Mouse (Mus musculus): ENCODE data around the gene Slc35b1. TPM values are rescaled to one million over a fixed set of nuclear protein-coding genes. Genes with fewer than 3 reads are reported as not detected.
A peak's percentile ranks its signal among the peaks of the same experiment; 100 is the strongest.

Gene Slc35b1
- 158 and 167 TPM in 2 replicates for polyA plus RNA-seq (2014; fragmentation: Nextera tagmentation; extraction: Ambion mirVana)

DNA sequence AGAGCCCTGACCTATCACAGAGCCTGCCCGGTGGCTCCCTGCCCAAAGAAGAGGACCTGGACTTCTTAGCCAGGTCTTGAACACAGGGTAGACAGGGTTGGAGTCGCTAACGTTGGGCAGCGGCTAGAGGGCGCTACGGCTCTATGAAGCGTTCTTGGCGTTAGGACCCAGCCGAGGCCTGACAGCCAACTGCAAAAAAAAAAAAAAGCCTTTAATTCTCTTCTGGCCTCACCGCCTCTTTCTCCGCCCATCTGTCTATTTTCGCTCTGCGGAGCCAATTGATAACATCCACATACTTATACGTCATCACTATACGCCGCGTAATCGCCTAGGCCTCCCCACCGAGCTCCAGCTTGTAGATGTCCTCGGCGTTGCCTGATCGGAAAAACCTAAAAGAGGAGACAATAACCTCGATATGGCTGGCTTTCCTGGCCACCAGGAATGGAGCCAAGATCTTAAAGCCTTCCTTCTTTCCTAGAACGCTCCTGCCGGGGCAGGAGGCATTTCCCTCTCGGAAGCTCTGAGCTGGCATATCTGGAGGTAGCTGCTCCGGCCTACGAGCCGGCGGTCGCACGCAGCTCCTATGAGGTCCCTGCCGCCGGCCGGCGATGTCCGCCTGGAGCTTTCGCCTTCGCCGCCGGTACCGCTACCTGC lies at the start of gene Slc35b1:
TSS of gene Slc35b1 (plus strand) at position 374 of the 654 bp plus-strand sequence.
- Histone ChIP-seq H3K27me3 (ENCODE audit: control insufficient read depth, insufficient read depth, low read length) (no peaks in the 10 kb centered on the region), H3K4me1 (ENCODE audit: control insufficient read depth, insufficient read depth, low read length) (peaks cover 12% of the 10 kb centered on the region), H3K4me3 (replicated peaks; ENCODE audit: low read depth, low read length) (peak within 1 kb of the TSS; percentile 91), H3K9ac (replicated peaks; ENCODE audit: low read length) (peak within 1 kb of the TSS; percentile 97), H3K9me3 (ENCODE audit: control insufficient read depth, low read length) (no peaks in the 10 kb centered on the region), H3K36me3 (ENCODE audit: control insufficient read depth, insufficient read depth, low read length) (peaks cover 32% of the 10 kb centered on the region), H3K4me2 (ENCODE audit: low read length) (peak within 1 kb of the TSS; percentile 69), H3K27ac (replicated peaks; ENCODE audit: low read depth, low read length) (peak within 1 kb of the TSS; percentile 91)
- DNase-seq (peak; percentile 99), ATAC-seq (ENCODE audit: low FRiP score, low TSS enrichment) (peak; percentile 95)
- WGBS = under 1% methylated on average over 42 of the region's 42 CpGs

DNA sequence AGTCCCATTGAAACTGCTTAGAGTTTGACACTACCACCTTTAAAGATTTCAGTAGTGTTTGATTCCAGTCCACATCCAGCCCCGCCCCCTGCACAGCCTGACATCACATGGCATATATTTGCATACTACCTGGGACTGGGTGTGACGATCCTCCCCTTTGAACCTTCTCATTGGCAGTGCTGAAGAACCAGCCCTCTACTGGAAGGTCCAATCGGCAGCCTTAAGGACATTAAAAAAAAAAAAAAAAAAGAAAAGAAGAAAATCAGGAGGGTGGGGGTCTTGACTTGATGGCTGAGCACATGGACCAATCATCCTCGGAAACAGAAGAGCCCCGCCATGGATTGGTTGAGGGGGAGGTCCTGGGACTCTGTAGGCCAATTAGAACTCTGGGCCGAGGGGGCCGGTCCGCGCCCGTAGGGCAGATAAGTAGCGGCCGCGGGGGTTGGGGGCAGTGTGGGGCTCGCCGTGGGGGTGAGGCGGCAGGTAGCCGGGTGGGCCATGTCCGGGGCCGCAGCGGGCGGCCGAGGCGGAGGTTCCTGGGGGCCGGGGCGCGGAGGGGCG lies 47.8 kb upstream of the Slc35b1 start, which contains the start of gene Fam117a:
TSS of gene Fam117a (plus strand) at position 451 of the 561 bp plus-strand sequence.
- peak within 1 kb of the TSS; percentile 80 for H3K4me3 ChIP-seq (replicated peaks; ENCODE audit: low read depth, low read length)
- no peaks in the 10 kb centered on the region for H3K36me3 ChIP-seq (ENCODE audit: control insufficient read depth, insufficient read depth, low read length)
- H3K9ac ChIP-seq (replicated peaks; ENCODE audit: low read length) = peak within 1 kb of the TSS; percentile 64
- H3K4me2 ChIP-seq (ENCODE audit: low read length) = peak within 1 kb of the TSS; percentile 98
- WGBS = 0% methylated on average over 20 of the region's 27 CpGs
- H3K27me3 ChIP-seq (ENCODE audit: control insufficient read depth, insufficient read depth, low read length) = peaks cover 13% of the 10 kb centered on the region
- ATAC-seq (ENCODE audit: low FRiP score, low TSS enrichment) (peak; percentile 96), DNase-seq (peak; percentile 92)
- H3K9me3 ChIP-seq (ENCODE audit: control insufficient read depth, low read length) = no peaks in the 10 kb centered on the region
- peaks cover 11% of the 10 kb centered on the region; the same call in 1 of the 2 replicates for H3K4me1 ChIP-seq (ENCODE audit: control insufficient read depth, insufficient read depth, low read length)
- H3K27ac ChIP-seq (replicated peaks; ENCODE audit: low read depth, low read length) = no peak within 1 kb of the TSS

DNA sequence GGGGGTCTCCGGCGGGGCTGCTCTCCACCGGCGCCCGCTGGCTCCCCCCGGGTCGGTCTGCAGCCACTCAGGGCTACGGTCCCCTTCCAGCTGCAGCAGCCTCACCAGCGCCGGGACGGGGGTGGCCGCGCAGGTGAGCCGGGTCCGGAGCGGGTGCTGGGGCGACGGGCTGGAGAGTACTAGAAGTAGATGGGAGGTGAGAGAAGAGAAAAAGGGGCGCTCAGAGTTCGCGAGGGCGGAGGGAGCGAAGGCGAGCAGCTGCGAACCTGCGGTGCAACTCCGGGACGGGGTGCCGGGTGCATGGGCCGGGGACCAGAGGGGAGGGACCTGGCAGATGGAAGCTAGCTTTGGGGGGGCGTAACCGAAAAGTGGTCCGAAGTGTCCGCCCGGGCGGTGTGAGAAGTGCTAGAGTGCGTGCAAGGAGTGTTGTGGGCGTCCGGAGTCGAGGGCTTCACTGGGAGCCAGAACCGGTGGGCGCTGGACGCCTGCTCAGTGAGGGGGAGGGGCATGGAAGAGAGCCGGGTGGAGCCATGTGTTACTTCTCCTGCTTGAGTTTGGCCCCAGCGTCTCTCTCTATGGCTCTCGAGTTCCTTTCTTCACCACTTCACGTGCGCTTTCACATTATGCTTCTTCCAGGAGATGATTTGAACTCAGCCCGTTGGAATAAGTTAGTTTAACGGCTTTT lies 47.2 kb upstream of the Slc35b1 start:
- under 1% methylated on average over 50 of the region's 50 CpGs for WGBS
- ATAC-seq (ENCODE audit: low FRiP score, low TSS enrichment) = peak; percentile 75
- Histone ChIP-seq H3K9ac (replicated peaks; ENCODE audit: low read length) (peak overlapping the region; percentile 64), H3K27me3 (ENCODE audit: control insufficient read depth, insufficient read depth, low read length) (peaks cover 13% of the 10 kb centered on the region), H3K4me2 (ENCODE audit: low read length) (peak overlapping the region; percentile 98), H3K9me3 (ENCODE audit: control insufficient read depth, low read length) (no peaks in the 10 kb centered on the region), H3K27ac (replicated peaks; ENCODE audit: low read depth, low read length) (no peak overlapping the region), H3K4me3 (replicated peaks; ENCODE audit: low read depth, low read length) (peak overlapping the region; percentile 80), H3K4me1 (ENCODE audit: control insufficient read depth, insufficient read depth, low read length) (peaks cover 11% of the 10 kb centered on the region; the same call in 1 of the 2 replicates), H3K36me3 (ENCODE audit: control insufficient read depth, insufficient read depth, low read length) (no peaks in the 10 kb centered on the region)
- DNase-seq = peak; percentile 74

DNA sequence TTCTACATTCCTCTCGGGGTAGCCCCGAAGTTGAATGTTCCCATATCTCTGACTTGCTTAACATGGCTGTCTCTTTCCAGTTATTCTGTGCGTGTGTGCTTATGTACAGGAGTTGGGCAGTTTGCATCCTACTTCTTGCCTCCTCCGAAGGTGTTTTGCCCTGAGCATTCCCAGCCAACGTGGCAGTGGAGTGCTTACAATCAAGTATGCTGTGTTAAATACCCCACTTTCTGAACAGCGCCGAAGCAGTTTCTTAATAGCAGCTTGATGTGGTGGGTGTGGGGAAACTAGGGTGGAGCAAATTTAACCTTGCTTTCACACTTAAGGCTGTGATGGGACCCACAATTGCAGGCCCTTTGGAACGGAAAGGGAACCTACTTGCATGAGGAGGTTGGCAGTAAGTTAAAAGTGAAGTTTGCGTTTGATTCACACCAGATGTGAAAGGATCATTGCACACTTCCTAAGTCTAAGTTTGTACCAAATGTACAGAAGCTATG lies 46.6 kb upstream of the Slc35b1 start:
- Histone ChIP-seq H3K27ac (replicated peaks; ENCODE audit: low read depth, low read length) (no peak overlapping the region), H3K4me1 (ENCODE audit: control insufficient read depth, insufficient read depth, low read length) (peaks cover 11% of the 10 kb centered on the region; the same call in 1 of the 2 replicates), H3K27me3 (ENCODE audit: control insufficient read depth, insufficient read depth, low read length) (peaks cover 13% of the 10 kb centered on the region), H3K36me3 (ENCODE audit: control insufficient read depth, insufficient read depth, low read length) (no peaks in the 10 kb centered on the region), H3K4me3 (replicated peaks; ENCODE audit: low read depth, low read length) (peak overlapping the region; percentile 80), H3K9me3 (ENCODE audit: control insufficient read depth, low read length) (no peaks in the 10 kb centered on the region), H3K9ac (replicated peaks; ENCODE audit: low read length) (no peak overlapping the region; the same call in 1 of the 2 replicates), H3K4me2 (ENCODE audit: low read length) (peak overlapping the region; percentile 98)
- no peak for DNase-seq
- WGBS = 36% methylated on average over 9 of the region's 9 CpGs
- no peak for ATAC-seq (ENCODE audit: low FRiP score, low TSS enrichment)

DNA sequence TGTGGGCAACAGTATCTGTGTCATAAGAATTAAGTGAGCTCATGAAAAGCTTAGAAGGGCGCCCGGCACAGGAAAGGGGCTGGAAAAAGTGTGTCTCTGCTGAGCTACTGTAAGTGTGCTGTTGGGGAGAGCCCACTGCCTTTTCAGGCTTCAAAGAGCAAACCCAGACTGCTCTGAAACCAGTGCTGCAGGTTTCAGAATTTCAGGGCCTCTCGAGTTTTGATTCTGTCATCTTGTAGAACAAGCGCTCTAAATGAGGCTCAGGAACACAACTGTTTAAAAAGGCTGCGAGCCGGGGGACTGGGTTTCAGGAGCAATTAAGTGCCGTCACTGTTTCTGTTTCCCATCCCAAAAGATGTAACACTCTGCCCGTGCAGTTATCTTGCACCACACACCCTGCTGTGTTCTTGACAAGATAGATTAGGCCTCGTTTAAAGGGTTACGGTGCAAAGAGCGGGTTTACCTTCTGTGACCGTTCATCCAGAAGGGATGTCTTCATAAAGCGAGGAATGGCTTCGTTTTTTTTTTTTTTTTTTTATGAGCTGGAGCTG lies 44.9 kb upstream of the Slc35b1 start:
- H3K27me3 ChIP-seq (ENCODE audit: control insufficient read depth, insufficient read depth, low read length) = peaks cover 13% of the 10 kb centered on the region
- H3K27ac ChIP-seq (replicated peaks; ENCODE audit: low read depth, low read length) = no peak overlapping the region
- no peaks in the 10 kb centered on the region for H3K9me3 ChIP-seq (ENCODE audit: control insufficient read depth, low read length)
- peak overlapping the region; percentile 32; the same call in 1 of the 2 replicates for H3K9ac ChIP-seq (replicated peaks; ENCODE audit: low read length)
- DNase-seq (peak; percentile 21), ATAC-seq (ENCODE audit: low FRiP score, low TSS enrichment) (no peak)
- no peak overlapping the region for H3K4me2 ChIP-seq (ENCODE audit: low read length)
- 20% methylated on average over 14 of the region's 14 CpGs for WGBS
- peaks cover 11% of the 10 kb centered on the region; the same call in 1 of the 2 replicates for H3K4me1 ChIP-seq (ENCODE audit: control insufficient read depth, insufficient read depth, low read length)
- H3K36me3 ChIP-seq (ENCODE audit: control insufficient read depth, insufficient read depth, low read length) = no peaks in the 10 kb centered on the region
- H3K4me3 ChIP-seq (replicated peaks; ENCODE audit: low read depth, low read length) = no peak overlapping the region

DNA sequence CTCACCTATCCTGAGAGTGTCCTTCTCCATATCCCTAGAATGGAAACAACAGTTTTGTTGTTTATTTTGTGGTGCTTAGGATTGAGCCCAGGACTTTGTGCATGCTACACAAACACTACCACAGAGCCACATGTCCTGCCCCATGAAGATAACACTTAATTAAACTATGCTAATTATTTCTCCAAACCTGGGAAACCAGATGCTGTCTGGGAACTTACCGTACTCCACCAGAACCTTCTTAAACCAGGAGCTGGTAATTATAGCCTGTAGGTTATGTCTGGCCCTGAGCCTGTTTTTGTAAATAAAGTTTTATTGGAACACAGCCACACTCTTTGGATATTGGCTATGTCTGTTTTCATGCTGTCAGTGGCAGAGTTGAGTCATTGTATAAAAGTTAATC lies 44.2 kb upstream of the Slc35b1 start:
- Histone ChIP-seq H3K9ac (replicated peaks; ENCODE audit: low read length) (no peak overlapping the region), H3K4me2 (ENCODE audit: low read length) (no peak overlapping the region), H3K4me3 (replicated peaks; ENCODE audit: low read depth, low read length) (no peak overlapping the region), H3K36me3 (ENCODE audit: control insufficient read depth, insufficient read depth, low read length) (no peaks in the 10 kb centered on the region), H3K9me3 (ENCODE audit: control insufficient read depth, low read length) (no peaks in the 10 kb centered on the region), H3K27me3 (ENCODE audit: control insufficient read depth, insufficient read depth, low read length) (peaks cover 13% of the 10 kb centered on the region), H3K4me1 (ENCODE audit: control insufficient read depth, insufficient read depth, low read length) (peaks cover 11% of the 10 kb centered on the region; the same call in 1 of the 2 replicates), H3K27ac (replicated peaks; ENCODE audit: low read depth, low read length) (no peak overlapping the region)
- ATAC-seq (ENCODE audit: low FRiP score, low TSS enrichment) (no peak), DNase-seq (no peak)
- WGBS = 67% methylated on average over 1 of the region's 1 CpGs

DNA sequence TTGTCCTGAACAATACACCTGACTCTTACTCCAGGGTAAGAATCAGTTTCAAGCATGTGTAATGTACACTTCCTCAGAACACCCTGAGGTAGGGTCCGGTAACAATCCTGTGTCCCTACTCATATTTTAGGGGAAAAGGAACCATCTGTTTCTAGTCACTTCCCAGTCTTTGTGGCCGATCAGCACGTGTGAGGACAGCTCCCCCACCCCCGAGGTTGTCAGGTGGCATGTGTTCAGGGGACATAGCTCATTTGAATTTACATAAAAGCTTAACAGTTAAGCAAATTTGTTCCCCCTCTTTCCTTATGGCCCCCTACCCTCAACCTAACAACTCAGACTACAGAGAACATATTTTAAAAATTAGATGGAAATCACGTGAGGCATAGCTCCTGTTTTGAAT lies 43.8 kb upstream of the Slc35b1 start:
- Histone ChIP-seq H3K27me3 (ENCODE audit: control insufficient read depth, insufficient read depth, low read length) (peaks cover 13% of the 10 kb centered on the region), H3K4me2 (ENCODE audit: low read length) (no peak overlapping the region), H3K4me3 (replicated peaks; ENCODE audit: low read depth, low read length) (no peak overlapping the region), H3K4me1 (ENCODE audit: control insufficient read depth, insufficient read depth, low read length) (peaks cover 11% of the 10 kb centered on the region; the same call in 1 of the 2 replicates), H3K9ac (replicated peaks; ENCODE audit: low read length) (no peak overlapping the region), H3K9me3 (ENCODE audit: control insufficient read depth, low read length) (no peaks in the 10 kb centered on the region), H3K36me3 (ENCODE audit: control insufficient read depth, insufficient read depth, low read length) (no peaks in the 10 kb centered on the region), H3K27ac (replicated peaks; ENCODE audit: low read depth, low read length) (no peak overlapping the region)
- WGBS = 47% methylated on average over 5 of the region's 5 CpGs
- ATAC-seq (ENCODE audit: low FRiP score, low TSS enrichment) (no peak), DNase-seq (no peak)

DNA sequence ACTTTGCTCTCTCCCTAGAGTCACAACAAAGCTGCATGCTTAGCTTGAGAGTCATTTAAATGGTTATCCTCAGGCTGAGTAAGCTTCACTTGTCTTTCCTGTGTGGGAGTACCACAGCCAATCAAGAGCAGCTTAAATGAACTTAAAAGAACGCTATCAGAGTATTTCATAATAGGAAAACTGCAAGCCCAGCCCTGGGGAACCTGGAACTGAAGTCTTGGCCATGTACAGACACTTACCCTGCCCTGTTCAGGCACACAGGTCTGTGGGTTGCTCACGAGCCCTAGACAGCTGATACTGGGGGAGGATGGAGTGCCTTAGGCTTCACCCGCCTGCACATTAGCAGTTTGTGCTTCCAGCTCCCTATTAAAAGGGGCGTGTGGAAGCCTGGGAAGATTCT lies 41.3 kb upstream of the Slc35b1 start:
- Histone ChIP-seq H3K36me3 (ENCODE audit: control insufficient read depth, insufficient read depth, low read length) (no peaks in the 10 kb centered on the region), H3K27ac (replicated peaks; ENCODE audit: low read depth, low read length) (no peak overlapping the region), H3K9me3 (ENCODE audit: control insufficient read depth, low read length) (no peaks in the 10 kb centered on the region), H3K4me3 (replicated peaks; ENCODE audit: low read depth, low read length) (no peak overlapping the region), H3K4me1 (ENCODE audit: control insufficient read depth, insufficient read depth, low read length) (0 out of 2 replicates have a peak, but pooled peaks cover 3% of the 10 kb centered on the region), H3K27me3 (ENCODE audit: control insufficient read depth, insufficient read depth, low read length) (peaks cover 1% of the 10 kb centered on the region; the same call in 1 of the 2 replicates), H3K9ac (replicated peaks; ENCODE audit: low read length) (no peak overlapping the region), H3K4me2 (ENCODE audit: low read length) (no peak overlapping the region)
- ATAC-seq (ENCODE audit: low FRiP score, low TSS enrichment) (no peak), DNase-seq (no peak)
- WGBS = 74% methylated on average over 4 of the region's 4 CpGs

Data from midbrain, embryonic 14.5 days (tissue).